Comparison of ENCODE assay signal across 15 mouse cellular contexts in genomic region chr1:178433619-178434018, GRCm38 (mm10).
"Had no signal": no experiment of that assay in that cellular context is flagged by ENCODE, and none has a peak within 500 bp of the region (broad histone marks: within the 10 kb centered on the region; RNA-seq: fewer than 3 reads in every experiment).

No protein-coding gene starts in this region.

- ATAC-seq: liver, postnatal 0 days; lung, postnatal 0 days had no signal

- H3K9me3 ChIP-seq: liver, embryonic 15.5 days; lung, embryonic 15.5 days; midbrain, embryonic 12.5 days; neural tube, embryonic 12.5 days had no signal

- H3K36me3 ChIP-seq: liver, embryonic 15.5 days; lung, embryonic 15.5 days; midbrain, embryonic 12.5 days; neural tube, embryonic 12.5 days had no signal

- H3K27ac ChIP-seq: liver, embryonic 15.5 days; lung, embryonic 15.5 days; macrophage; midbrain, embryonic 12.5 days; neural tube, embryonic 12.5 days had no signal

- H3K4me1 ChIP-seq: lung, embryonic 15.5 days; midbrain, embryonic 12.5 days; neural tube, embryonic 12.5 days had no signal

- H3K4me3 ChIP-seq: liver, embryonic 15.5 days; lung, embryonic 15.5 days; midbrain, embryonic 12.5 days; neural tube, embryonic 12.5 days had no signal

- DNase-seq: liver, postnatal 0 days; lung, adult 2 months; lung, postnatal 14 days; lung, postnatal 36 days; midbrain, embryonic 14.5 days; right cerebral cortex, postnatal 14 days; thymus, adult 18-20 months; thymus, postnatal 14 days; thymus, postnatal 36 days had no signal

- H3K4me2 ChIP-seq: liver, embryonic 15.5 days; lung, embryonic 15.5 days; midbrain, embryonic 12.5 days; neural tube, embryonic 12.5 days had no signal

- H3K27me3 ChIP-seq: liver, embryonic 15.5 days; lung, embryonic 15.5 days; midbrain, embryonic 12.5 days; neural tube, embryonic 12.5 days had no signal

- H3K9ac ChIP-seq: liver, embryonic 15.5 days; liver, postnatal 0 days; lung, embryonic 15.5 days; midbrain, embryonic 12.5 days; neural tube, embryonic 12.5 days had no signal
